Mouse (Mus musculus) gastrocnemius, adult 2 months (tissue): ENCODE measurements around the gene Bicdl2. TPM values are rescaled to one million over a fixed set of nuclear protein-coding genes. Genes with fewer than 3 reads are reported as not detected.

ENCODE experiments used
- DNase-seq: peaks from one replicate; pipeline ENCODE4 v3.0.0; 2022
- H3K27ac ChIP-seq: fragments of 200-600 bp; 2 replicates; pipeline ENCODE4 v1.8.1; 2022; ENCODE audit warnings: mild to moderate bottlenecking
- H3K4me3 ChIP-seq: fragments of 200-600 bp; 2 replicates; pipeline ENCODE4 v1.8.1; 2022; ENCODE audit warnings: mild to moderate bottlenecking, moderate library complexity
- CTCF ChIP-seq: fragments of 200-600 bp; IDR thresholded peaks from 2 replicates; pipeline ENCODE4 v1.8.1; 2022; ENCODE audit warnings: antibody characterized with exemption, mild to moderate bottlenecking, moderate library complexity
- intact Hi-C: fragments of 180-260 bp; cut with DNase I; formaldehyde crosslinking; loops from one replicate; pipeline ENCODE4 v1.15.1; 2025
- total RNA-seq, 2 experiments: library from RNA; stranded (reverse); gene quantifications; 2 replicates each; pipeline ENCODE4 v1.2.3; 2021

The Bicdl2 gene
- total RNA-seq, 2 experiments from 2014 or later: not detected

DNA sequence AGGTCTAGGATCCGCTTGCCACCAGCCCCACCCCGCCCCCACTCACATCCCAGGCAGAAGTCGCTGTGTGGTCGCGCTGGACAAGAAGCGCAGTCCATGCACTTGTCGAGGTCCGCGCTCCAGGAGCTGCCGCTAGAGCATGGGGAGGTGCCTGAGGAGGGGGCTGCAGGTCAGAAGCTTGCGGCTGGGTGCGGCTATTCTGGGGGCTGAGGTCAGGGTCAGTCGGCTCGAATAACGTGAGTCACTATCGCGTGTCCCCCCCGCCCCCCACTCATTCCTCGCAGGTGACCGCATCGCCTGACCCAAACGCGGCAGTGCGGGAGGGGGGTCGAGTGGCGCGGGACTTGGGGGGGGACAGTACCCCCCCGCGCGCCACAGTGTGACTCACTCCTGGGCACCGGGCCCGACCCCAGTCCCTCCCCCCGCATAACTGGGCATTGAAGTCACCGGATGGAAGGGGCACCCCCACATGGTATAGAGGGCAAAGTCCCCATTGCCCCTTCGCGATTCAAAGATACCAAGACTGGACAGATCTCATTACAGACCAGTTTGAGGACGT is 16.2 kb downstream of the Bicdl2 start:
- TF ChIP-seq CTCF: no peak
- H3K4me3 ChIP-seq: peak overlapping the region; percentile 78
- H3K27ac ChIP-seq: peak overlapping the region; percentile 93
- DNase-seq: peak; percentile 76
- intact Hi-C loops: loop anchor here (2.0 kb wide), 1 partner anchor 26 kb away; no protein-coding TSS in a partner anchor

DNA sequence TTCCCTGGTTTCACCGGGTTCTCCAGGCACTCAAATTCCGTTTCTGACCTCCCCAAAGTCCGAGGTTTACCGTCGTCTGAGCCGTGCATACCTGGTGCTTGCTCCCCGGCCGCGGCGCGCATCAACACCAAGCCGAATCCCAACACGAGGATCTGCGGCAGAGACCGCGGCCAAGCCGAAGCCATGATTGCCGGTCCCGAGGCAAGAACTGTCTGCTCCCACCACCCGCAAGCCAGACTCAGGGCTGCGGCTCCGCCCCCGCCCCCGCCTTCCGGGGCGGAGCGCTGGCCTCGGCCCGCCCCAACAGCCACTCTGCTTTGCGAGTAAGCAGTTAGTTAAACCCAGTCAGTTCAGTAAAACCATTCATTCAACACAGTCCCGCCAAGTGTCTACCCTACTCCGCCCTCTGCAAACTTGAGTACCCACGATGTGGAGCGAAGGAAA is 17.0 kb downstream of the Bicdl2 start, which contains the start of gene Tnfrsf12a:
Gene Tnfrsf12a, minus strand, starts transcription at position 233 of the 444 bp plus-strand sequence.
- Histone ChIP-seq H3K4me3 (peak within 1 kb of the TSS; percentile 78), H3K27ac (peak within 1 kb of the TSS; percentile 93)
- intact Hi-C loops: loop anchor here (2.0 kb wide), 1 partner anchor 26 kb away; no protein-coding TSS in a partner anchor
- TF ChIP-seq CTCF: no peak
- peak; percentile 89 for DNase-seq

- no peak within 1 kb of the TSS for H3K4me3 ChIP-seq
- TF ChIP-seq CTCF: no peak
- intact Hi-C loops: no loop called here
- no peak within 1 kb of the TSS for H3K27ac ChIP-seq
- DNase-seq: no peak
Measured at GRCm38 (mm10) chr17:23679127-23679835, 19.0 kb downstream of the Bicdl2 start, which contains the start of gene Cldn6. Gene Cldn6 (plus strand): TSS chr17:23679249.

DNA sequence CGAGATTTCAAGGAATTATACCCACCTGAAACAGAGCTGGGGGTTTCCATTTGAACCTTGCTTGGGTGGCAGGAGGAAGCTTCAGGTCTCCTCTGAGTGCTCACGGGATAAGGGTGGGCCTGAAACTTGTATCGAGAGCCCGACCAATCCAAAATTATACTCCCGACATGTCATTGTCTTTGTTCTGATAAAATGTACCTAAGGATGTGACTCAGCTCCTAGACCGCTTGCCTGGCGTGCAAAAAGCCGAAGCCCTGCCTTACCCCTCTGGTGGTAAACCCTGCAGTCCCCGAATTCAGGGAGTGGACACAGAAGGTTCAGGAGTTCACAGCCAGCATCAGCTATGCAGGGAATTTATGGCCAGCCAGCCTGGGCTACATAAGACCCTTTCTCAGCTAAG is 20.0 kb downstream of the Bicdl2 start:
- DNase-seq: no peak
- no peak overlapping the region for H3K27ac ChIP-seq
- intact Hi-C loops: no loop called here
- no peak for TF ChIP-seq CTCF
- H3K4me3 ChIP-seq: no peak overlapping the region

DNA sequence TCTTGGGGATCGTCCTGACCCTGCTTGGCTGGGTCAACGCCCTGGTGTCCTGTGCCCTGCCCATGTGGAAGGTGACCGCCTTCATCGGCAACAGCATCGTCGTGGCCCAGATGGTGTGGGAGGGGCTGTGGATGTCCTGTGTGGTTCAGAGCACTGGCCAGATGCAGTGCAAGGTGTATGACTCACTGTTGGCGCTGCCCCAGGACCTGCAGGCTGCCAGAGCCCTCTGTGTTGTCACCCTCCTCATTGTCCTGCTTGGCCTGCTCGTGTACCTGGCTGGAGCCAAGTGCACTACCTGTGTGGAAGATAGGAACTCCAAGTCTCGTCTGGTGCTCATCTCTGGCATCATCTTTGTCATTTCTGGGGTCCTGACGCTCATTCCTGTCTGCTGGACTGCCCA is 20.8 kb downstream of the Bicdl2 start:
- H3K4me3 ChIP-seq: no peak overlapping the region
- no peak overlapping the region for H3K27ac ChIP-seq
- peak; percentile 18 for DNase-seq
- no peak for TF ChIP-seq CTCF
- intact Hi-C loops: no loop called here

DNA sequence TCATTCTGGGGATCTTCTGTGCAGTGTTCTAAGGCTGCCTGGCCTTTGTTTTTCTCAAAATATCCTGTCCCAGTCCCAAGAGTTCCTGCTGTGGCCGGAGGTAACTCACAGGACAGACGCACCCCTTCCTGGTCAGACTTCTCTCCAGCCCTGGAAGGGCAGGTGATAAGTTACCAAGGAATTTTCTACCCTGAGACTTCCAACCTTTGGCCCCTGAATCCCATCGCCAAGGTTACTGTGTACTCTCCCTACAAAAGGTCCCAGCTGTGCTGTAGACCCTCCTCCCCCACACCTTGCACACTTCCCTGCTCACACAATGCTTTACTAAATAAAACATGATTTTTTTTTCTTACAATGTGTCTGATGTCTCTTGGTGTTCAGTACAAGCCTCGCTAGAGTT is 21.8 kb downstream of the Bicdl2 start:
- DNase-seq: peak; percentile 2
- no peak overlapping the region for H3K4me3 ChIP-seq

GRCm38 (mm10) chr17:23682530-23682929 is 22.2 kb downstream of the Bicdl2 start:
- no peak overlapping the region for H3K4me3 ChIP-seq

More for the DNA sequence above, 21.8 kb downstream of the Bicdl2 start:
- no peak overlapping the region for H3K27ac ChIP-seq
- no peak for TF ChIP-seq CTCF
- intact Hi-C loops: no loop called here

GRCm38 (mm10) chr17:23683226-23683625 is 22.9 kb downstream of the Bicdl2 start:
- intact Hi-C loops: no loop called here
- no peak for TF ChIP-seq CTCF
- DNase-seq: no peak
- no peak overlapping the region for H3K27ac ChIP-seq
- no peak overlapping the region; the same call in 1 of the 2 replicates for H3K4me3 ChIP-seq

More at GRCm38 (mm10) chr17:23682530-23682929, 22.2 kb downstream of the Bicdl2 start:
- no peak overlapping the region for H3K27ac ChIP-seq
- intact Hi-C loops: no loop called here
- no peak for TF ChIP-seq CTCF
- no peak for DNase-seq

GRCm38 (mm10) chr17:23683856-23684672 is 23.8 kb downstream of the Bicdl2 start, which contains the start of gene Cldn9:
Gene Cldn9 (minus strand): TSS chr17:23684026.
- DNase-seq: no peak
- TF ChIP-seq CTCF: no peak
- Histone ChIP-seq H3K4me3 (no peak within 1 kb of the TSS; the same call in 1 of the 2 replicates), H3K27ac (no peak within 1 kb of the TSS)
- intact Hi-C loops: no loop called here

GRCm38 (mm10) chr17:23694491-23694890 is 34.2 kb downstream of the Bicdl2 start:
- no peak for DNase-seq
- no peak overlapping the region for H3K27ac ChIP-seq
- TF ChIP-seq CTCF: no peak
- intact Hi-C loops: no loop called here
- no peak overlapping the region for H3K4me3 ChIP-seq

DNA sequence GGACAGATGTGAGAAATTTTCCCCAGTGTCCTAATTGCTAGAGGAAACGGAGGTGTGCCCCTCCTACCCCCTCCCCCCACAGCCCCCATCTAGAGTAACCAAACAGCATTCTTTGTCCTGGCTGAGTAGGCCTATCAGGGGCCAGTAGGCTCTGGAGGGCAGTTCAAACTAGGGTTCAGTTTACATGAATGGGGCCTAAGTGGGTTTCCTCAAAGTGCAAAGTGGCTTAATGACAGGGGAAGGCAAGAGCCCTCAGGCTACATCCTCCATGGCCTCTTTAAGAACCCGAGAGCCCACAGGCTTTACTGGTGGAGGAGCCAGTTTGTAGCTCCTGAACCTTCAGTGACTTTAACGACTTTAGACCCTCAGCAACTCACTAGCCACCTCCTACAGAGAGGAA is 35.5 kb downstream of the Bicdl2 start:
- intact Hi-C loops: no loop called here
- no peak for TF ChIP-seq CTCF
- H3K27ac ChIP-seq: no peak overlapping the region
- DNase-seq: no peak
- H3K4me3 ChIP-seq: no peak overlapping the region
